Mouse (Mus musculus): Measurements from ENCODE around the gene Gm2004.
"Not testable (repeated sequence)": the region's sequence is repeated elsewhere in the genome, so short reads cannot be mapped to it uniquely, and the experiment has no call there.

Gm2004 gene

DNA sequence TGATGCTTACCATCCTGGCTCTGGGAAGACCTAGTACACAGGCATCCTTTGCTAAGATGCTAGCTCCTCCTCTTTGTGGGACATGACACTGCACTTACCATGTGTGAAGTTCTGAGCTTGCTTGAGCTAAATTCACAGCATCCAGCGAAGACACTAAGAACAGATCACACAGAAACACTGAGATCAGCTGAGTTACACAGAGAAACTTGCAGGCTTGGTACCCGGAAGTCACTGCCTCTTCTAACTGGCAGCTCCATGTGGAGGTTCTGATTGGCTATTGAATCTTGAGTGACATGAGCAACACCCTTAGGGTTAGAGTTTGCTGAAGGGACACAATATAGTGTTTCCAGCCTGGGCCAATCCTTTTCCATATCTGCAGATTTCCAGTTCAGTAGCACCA, at the start of gene Gm2004:
TSS of gene Gm2004 (minus strand) at position 101 of the 400 bp plus-strand sequence.
- DNase-seq (ENCODE audit: low spot score in 2 of 2): not testable (repeated sequence)

Measured in right cerebral cortex, postnatal 10 days (tissue).